Mouse (Mus musculus) olfactory bulb, adult 2 months (tissue): Measurements from ENCODE around the gene Stab1. TPM values are rescaled to one million over a fixed set of nuclear protein-coding genes. Genes with fewer than 3 reads are reported as not detected.

Experiments used
- H3K27ac ChIP-seq: fragments of 200-500 bp; 2 replicates; pipeline ENCODE4 v1.5.1; 2012; ENCODE audit warnings: low read depth, low read length; ENCODE audit not compliant: insufficient read depth
- H3K4me1 ChIP-seq: fragments of 200-500 bp; 2 replicates; pipeline ENCODE4 v1.6.1; 2012; ENCODE audit warnings: low read length; ENCODE audit not compliant: control insufficient read depth, insufficient read depth
- H3K4me3 ChIP-seq: fragments of 200-500 bp; 2 replicates; pipeline ENCODE4 v1.5.1; 2012; ENCODE audit warnings: mild to moderate bottlenecking, low read depth, low read length, moderate library complexity; ENCODE audit not compliant: insufficient read depth
- CTCF ChIP-seq: fragments of 200-500 bp; IDR thresholded peaks from 2 replicates; pipeline ENCODE4 v1.5.1; 2012; ENCODE audit warnings: low read depth, mild to moderate bottlenecking, low read length, moderate library complexity; ENCODE audit not compliant: insufficient read depth
- POLR2A ChIP-seq: fragments of 200-500 bp; IDR thresholded peaks from 2 replicates; pipeline ENCODE4 v1.6.1; 2012; ENCODE audit warnings: mild to moderate bottlenecking, low read depth, low read length, moderate library complexity; ENCODE audit not compliant: insufficient read depth
- WGBS: fragments of 180-500 bp; shearing (Covaris S2); methylation state at CpG from one replicate; pipeline ENCODE4 v1.1.7; 2018; 5-methylcytosine and 5-hydroxymethylcytosine counted together
- polyA plus RNA-seq: library from polyadenylated mRNA; stranded (reverse); fragments of >200 nt; gene quantifications from 2 replicates; pipeline ENCODE4 v1.2.4, GENCODE M21; 2012; ENCODE audit warnings: low replicate concordance; ENCODE audit not compliant: missing spikeins, insufficient read depth, insufficient read length

Gene Stab1
- polyA plus RNA-seq, 1 experiment = not detected

GRCm38 (mm10) chr14:31186656-31187055 lies 18.2 kb upstream of the Stab1 start:
- no peak for TF ChIP-seq POLR2A
- no peak for TF ChIP-seq CTCF

GRCm38 (mm10) chr14:31184195-31184594 lies 15.8 kb upstream of the Stab1 start:
- H3K4me1 ChIP-seq = no peaks in the 10 kb centered on the region
- WGBS = 91% methylated on average over 12 of the region's 12 CpGs
- no peak for TF ChIP-seq POLR2A
- TF ChIP-seq CTCF = no peak
- no peak overlapping the region for H3K27ac ChIP-seq
- H3K4me3 ChIP-seq = no peak overlapping the region

More at GRCm38 (mm10) chr14:31186656-31187055, 18.2 kb upstream of the Stab1 start:
- 65% methylated on average over 4 of the region's 4 CpGs for WGBS
- Histone ChIP-seq H3K4me1 (no peaks in the 10 kb centered on the region), H3K27ac (no peak overlapping the region), H3K4me3 (no peak overlapping the region)

- Histone ChIP-seq H3K4me3 (no peak overlapping the region), H3K4me1 (no peaks in the 10 kb centered on the region), H3K27ac (no peak overlapping the region; the same call in 1 of the 2 replicates)
- WGBS = 84% methylated on average over 5 of the region's 5 CpGs
- TF ChIP-seq CTCF = no peak
- TF ChIP-seq POLR2A = no peak
Observed at GRCm38 (mm10) chr14:31183541-31183940, 15.1 kb upstream of the Stab1 start.

GRCm38 (mm10) chr14:31182786-31183290 lies 14.4 kb upstream of the Stab1 start:
- Histone ChIP-seq H3K4me3 (no peak overlapping the region), H3K27ac (no peak overlapping the region), H3K4me1 (no peaks in the 10 kb centered on the region)
- TF ChIP-seq CTCF (no peak), POLR2A (no peak)
- WGBS = 72% methylated on average over 2 of the region's 2 CpGs

- Histone ChIP-seq H3K4me1 (no peaks in the 10 kb centered on the region; the same call in 1 of the 2 replicates), H3K4me3 (no peak overlapping the region), H3K27ac (no peak overlapping the region)
- WGBS = 56% methylated on average over 4 of the region's 4 CpGs
- TF ChIP-seq CTCF = no peak
- TF ChIP-seq POLR2A = no peak
Observed at GRCm38 (mm10) chr14:31181512-31181911, 13.1 kb upstream of the Stab1 start.

GRCm38 (mm10) chr14:31179677-31180365 lies 11.4 kb upstream of the Stab1 start:
- WGBS = 66% methylated on average over 12 of the region's 12 CpGs
- Histone ChIP-seq H3K4me3 (no peak overlapping the region), H3K27ac (no peak overlapping the region), H3K4me1 (no peaks in the 10 kb centered on the region; the same call in 1 of the 2 replicates)
- TF ChIP-seq POLR2A (no peak), CTCF (no peak)

- TF ChIP-seq CTCF = no peak
- no peak for TF ChIP-seq POLR2A
- Histone ChIP-seq H3K27ac (no peak overlapping the region), H3K4me1 (no peaks in the 10 kb centered on the region; the same call in 1 of the 2 replicates), H3K4me3 (no peak overlapping the region)
- WGBS = 94% methylated on average over 5 of the region's 5 CpGs
Observed at GRCm38 (mm10) chr14:31177715-31178114, 9.3 kb upstream of the Stab1 start.

GRCm38 (mm10) chr14:31177287-31177686 lies 8.8 kb upstream of the Stab1 start:
- TF ChIP-seq CTCF = no peak
- TF ChIP-seq POLR2A = no peak
- Histone ChIP-seq H3K27ac (no peak overlapping the region), H3K4me3 (no peak overlapping the region), H3K4me1 (no peaks in the 10 kb centered on the region; the same call in 1 of the 2 replicates)
- WGBS = 88% methylated on average over 16 of the region's 16 CpGs

GRCm38 (mm10) chr14:31173537-31173936 lies 5.1 kb upstream of the Stab1 start:
- TF ChIP-seq CTCF (no peak), POLR2A (no peak)
- no peak overlapping the region for H3K27ac ChIP-seq
- no peak overlapping the region for H3K4me3 ChIP-seq
- H3K4me1 ChIP-seq = peaks cover 7% of the 10 kb centered on the region
- 84% methylated on average over 7 of the region's 7 CpGs for WGBS
